Mouse (Mus musculus) ES-Bruce4 (cell line): ENCODE results near the gene 1700012A03Rik. TPM values are rescaled to one million over a fixed set of nuclear protein-coding genes. Genes with fewer than 3 reads are reported as not detected.

Source experiments
- H3K27ac ChIP-seq: 2 replicates; pipeline ENCODE4 v1.5.1; 2012; ENCODE audit warnings: low read length, inconsistent platforms; ENCODE audit not compliant: insufficient read depth
- H3K27me3 ChIP-seq: 2 replicates; pipeline ENCODE4 v1.6.1; 2012; ENCODE audit warnings: mild to moderate bottlenecking, low read length, inconsistent platforms; ENCODE audit not compliant: control insufficient read depth, poor library complexity, insufficient read depth, severe bottlenecking
- H3K36me3 ChIP-seq: 2 replicates; pipeline ENCODE4 v1.6.1; 2012; ENCODE audit warnings: inconsistent platforms, mild to moderate bottlenecking, low read length, moderate library complexity; ENCODE audit not compliant: control insufficient read depth, poor library complexity, insufficient read depth, severe bottlenecking
- H3K4me1 ChIP-seq: one replicate; pipeline ENCODE4 v1.8.1; 2011; ENCODE audit warnings: low read length; ENCODE audit not compliant: control insufficient read depth, insufficient read depth
- H3K4me3 ChIP-seq: 2 replicates; pipeline ENCODE4 v1.5.1; 2011; ENCODE audit warnings: low read depth, mild to moderate bottlenecking, low read length
- H3K9ac ChIP-seq: 2 replicates; pipeline ENCODE4 v1.6.1; 2012; ENCODE audit warnings: low read depth, mild to moderate bottlenecking, inconsistent platforms; ENCODE audit not compliant: poor library complexity, severe bottlenecking
- H3K9me3 ChIP-seq: replicated peaks from 2 replicates; pipeline ENCODE4 v1.6.1; 2012; ENCODE audit warnings: mild to moderate bottlenecking, low read length, inconsistent platforms; ENCODE audit not compliant: control insufficient read depth, poor library complexity, insufficient read depth, severe bottlenecking
- CTCF ChIP-seq: IDR thresholded peaks from one replicate; pipeline ENCODE4 v1.8.1; 2011; ENCODE audit warnings: low read depth, low read length
- EP300 ChIP-seq: IDR thresholded peaks from 2 replicates; pipeline ENCODE4 v1.6.1; 2011; ENCODE audit warnings: low read depth, low read length; ENCODE audit not compliant: insufficient read depth
- POLR2A ChIP-seq: IDR thresholded peaks from one replicate; pipeline ENCODE4 v1.8.1; 2011; ENCODE audit warnings: low read length; ENCODE audit not compliant: insufficient read depth
- polyA plus RNA-seq: library from polyadenylated mRNA; stranded (reverse); fragments of >200 nt; gene quantifications from 2 replicates; pipeline ENCODE4 v1.2.4, GENCODE M21; 2011; ENCODE audit warnings: low read depth; ENCODE audit not compliant: missing spikeins, insufficient read depth, insufficient read length

The 1700012A03Rik gene
- polyA plus RNA-seq, 1 experiment, result not detected

DNA sequence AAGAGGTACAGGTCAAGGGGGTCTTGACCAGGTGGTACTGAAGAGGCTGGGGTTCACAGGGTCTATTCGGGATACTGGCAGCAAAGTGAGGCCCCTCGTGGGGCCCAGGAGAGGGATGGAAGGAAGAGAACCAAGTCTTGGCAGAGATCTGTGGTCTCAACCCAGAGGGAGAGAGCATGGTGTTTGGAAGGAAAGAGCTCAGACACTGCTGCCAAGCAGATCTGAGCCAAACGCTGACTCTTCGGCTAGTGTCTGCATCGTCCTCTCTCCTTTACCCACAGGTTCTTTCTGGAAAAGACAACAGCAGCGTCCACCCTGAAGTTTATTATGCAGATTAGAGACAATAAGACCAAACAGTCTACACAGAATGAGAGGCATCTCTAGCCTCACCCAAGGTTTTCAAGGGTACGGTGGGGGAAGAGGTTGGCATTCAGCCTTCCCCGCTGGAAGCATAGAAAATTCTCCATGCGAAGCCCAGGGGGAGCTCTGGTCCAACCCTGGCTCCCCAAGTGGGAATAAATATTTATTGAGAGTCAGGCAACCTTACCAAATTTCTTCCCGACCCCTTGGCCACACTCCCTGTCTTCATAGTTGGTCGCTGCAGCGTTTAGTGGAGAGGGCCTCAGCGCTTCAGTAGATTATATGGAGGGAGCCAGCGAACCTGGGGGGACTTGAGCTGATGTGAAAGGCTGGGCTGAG is 32.5 kb upstream of the 1700012A03Rik start:
- H3K27me3 ChIP-seq, result no peaks in the 10 kb centered on the region; the same call in 1 of the 2 replicates
- H3K4me1 ChIP-seq, result no peaks in the 10 kb centered on the region
- H3K27ac ChIP-seq, result no peak overlapping the region
- H3K9me3 ChIP-seq, result no peaks in the 10 kb centered on the region; the same call in 1 of the 2 replicates
- TF ChIP-seq POLR2A (no peak), EP300 (no peak), CTCF (no peak)
- no peaks in the 10 kb centered on the region for H3K36me3 ChIP-seq
- H3K9ac ChIP-seq, result no peak overlapping the region
- H3K4me3 ChIP-seq, result no peak overlapping the region

DNA sequence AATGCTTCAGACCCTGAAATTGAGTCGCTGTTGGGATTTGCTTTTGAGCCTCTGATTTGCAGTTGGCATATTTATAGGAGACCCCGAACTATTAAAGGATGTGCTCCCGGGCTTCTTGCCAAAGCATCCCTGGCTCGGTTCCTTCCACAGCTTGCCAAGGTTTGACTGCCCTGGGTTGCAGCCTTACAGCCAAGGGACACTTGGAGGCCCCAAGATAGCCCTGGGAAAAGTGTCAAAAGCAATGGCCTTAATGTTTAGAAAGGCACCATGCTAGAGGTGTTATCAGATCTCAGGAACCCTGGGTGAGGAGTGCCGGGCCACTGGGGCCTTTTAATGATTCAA is 32.0 kb upstream of the 1700012A03Rik start:
- Histone ChIP-seq H3K27ac (no peak overlapping the region), H3K9ac (no peak overlapping the region)

DNA sequence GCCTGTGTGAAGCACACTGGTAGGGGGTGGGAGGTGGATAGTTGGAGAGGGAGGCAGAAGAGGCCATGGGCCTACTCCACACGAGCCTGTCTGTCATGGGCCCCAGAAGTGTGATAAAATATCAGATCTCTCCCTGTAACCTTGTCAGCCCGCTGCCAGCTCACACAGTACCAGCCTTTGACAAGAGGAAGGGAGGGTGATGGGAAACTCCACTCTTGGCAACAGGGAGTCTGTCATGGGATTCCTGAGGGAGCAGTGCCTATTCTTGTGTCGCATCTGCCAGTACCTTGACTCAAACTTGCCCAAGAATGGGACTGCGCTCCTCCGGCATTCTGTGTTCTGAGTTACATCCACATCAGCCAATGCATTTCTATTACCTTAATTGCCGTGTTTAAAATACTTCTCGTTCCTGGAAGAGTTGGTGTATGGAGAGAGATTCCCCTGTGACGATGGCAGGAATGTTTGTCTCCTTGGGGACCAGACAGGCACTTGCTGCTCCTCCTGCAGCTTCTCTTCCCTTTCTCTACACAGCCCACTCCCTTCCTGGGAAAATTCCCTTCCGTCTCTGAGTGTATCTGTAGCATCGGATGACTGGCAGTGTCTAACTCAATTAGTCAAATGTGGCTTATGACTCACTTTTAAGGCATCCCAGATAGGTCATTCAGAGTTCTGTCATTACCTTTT is 28.1 kb upstream of the 1700012A03Rik start:
- no peaks in the 10 kb centered on the region; the same call in 1 of the 2 replicates for H3K27me3 ChIP-seq
- H3K4me3 ChIP-seq, result no peak overlapping the region
- H3K9ac ChIP-seq, result no peak overlapping the region
- no peak for TF ChIP-seq EP300
- no peak for TF ChIP-seq POLR2A
- no peak for TF ChIP-seq CTCF
- no peaks in the 10 kb centered on the region for H3K4me1 ChIP-seq
- no peak overlapping the region for H3K27ac ChIP-seq
- H3K36me3 ChIP-seq, result no peaks in the 10 kb centered on the region
- no peaks in the 10 kb centered on the region; the same call in 1 of the 2 replicates for H3K9me3 ChIP-seq

More for the DNA sequence above, 32.0 kb upstream of the 1700012A03Rik start:
- H3K4me1 ChIP-seq, result no peaks in the 10 kb centered on the region
- no peaks in the 10 kb centered on the region; the same call in 1 of the 2 replicates for H3K27me3 ChIP-seq
- H3K9me3 ChIP-seq, result no peaks in the 10 kb centered on the region; the same call in 1 of the 2 replicates
- no peak overlapping the region for H3K4me3 ChIP-seq
- no peak for TF ChIP-seq CTCF
- no peaks in the 10 kb centered on the region for H3K36me3 ChIP-seq

DNA sequence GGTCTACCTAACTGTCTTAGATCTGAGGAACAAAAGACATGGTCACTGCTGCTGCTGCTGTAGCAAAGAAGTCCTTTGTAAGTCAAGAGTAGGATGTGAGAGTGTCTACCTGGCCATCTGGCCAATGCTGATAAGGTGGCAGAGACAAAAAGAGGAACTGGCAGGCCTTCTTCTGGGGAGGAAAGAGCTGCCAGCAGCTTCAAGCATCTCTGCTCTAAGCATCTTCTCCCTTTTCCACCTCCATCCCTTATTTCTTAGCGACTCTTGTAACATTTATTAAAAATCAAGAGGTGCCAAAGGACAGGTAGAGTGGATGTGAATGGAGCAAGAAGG is 27.5 kb upstream of the 1700012A03Rik start:
- Histone ChIP-seq H3K9me3 (no peaks in the 10 kb centered on the region; the same call in 1 of the 2 replicates), H3K36me3 (no peaks in the 10 kb centered on the region), H3K27me3 (no peaks in the 10 kb centered on the region; the same call in 1 of the 2 replicates), H3K27ac (no peak overlapping the region), H3K9ac (no peak overlapping the region), H3K4me1 (no peaks in the 10 kb centered on the region), H3K4me3 (no peak overlapping the region)
- TF ChIP-seq CTCF, result no peak
- no peak for TF ChIP-seq POLR2A
- TF ChIP-seq EP300, result no peak

DNA sequence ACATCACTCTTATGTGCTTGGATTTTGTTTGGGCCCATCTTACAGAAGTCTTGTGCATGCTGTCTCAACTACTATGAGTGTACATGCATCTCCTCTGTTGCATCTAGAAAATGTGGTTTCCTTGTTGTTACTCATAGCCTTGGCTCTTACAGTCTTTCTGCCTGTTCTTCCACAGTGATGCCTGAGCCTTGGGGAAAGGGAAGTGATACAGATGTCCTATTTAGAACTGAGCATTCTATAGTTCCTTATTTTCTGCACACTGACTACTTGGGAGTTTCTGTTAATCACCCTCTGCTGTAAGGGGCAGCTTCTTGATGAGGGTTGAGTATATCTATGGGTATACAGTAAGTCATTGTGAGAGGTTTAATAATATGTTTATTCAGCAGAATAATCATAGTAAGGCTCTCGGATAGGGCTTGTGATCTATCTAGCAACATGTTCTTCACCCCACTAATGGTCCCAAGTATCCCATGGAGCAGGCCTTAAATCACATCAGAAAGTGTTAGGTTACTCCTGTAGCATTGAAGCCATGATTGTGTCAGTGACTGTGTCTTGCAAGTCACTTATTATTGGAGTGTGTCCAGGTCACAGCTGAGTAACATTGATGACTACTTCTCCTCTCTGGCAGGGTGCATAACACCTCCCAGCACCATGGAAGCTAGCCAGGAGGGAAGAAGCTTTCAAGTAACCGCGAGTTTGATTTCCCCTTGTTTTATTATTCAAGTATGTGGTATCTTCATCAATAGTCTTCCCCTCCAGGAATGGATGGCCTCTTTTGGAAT is 21.6 kb upstream of the 1700012A03Rik start:
- TF ChIP-seq EP300, result no peak
- TF ChIP-seq CTCF, result no peak
- no peak for TF ChIP-seq POLR2A
- no peak overlapping the region for H3K4me3 ChIP-seq
- no peaks in the 10 kb centered on the region for H3K27me3 ChIP-seq
- no peaks in the 10 kb centered on the region for H3K9me3 ChIP-seq
- no peak overlapping the region for H3K9ac ChIP-seq
- no peaks in the 10 kb centered on the region for H3K4me1 ChIP-seq
- no peak overlapping the region for H3K27ac ChIP-seq
- no peaks in the 10 kb centered on the region for H3K36me3 ChIP-seq
